Mouse (Mus musculus) liver, embryonic 14.5 days (tissue): ENCODE data around the gene Ube2t.

Source experiments
- CTCF ChIP-seq: IDR thresholded peaks from 2 replicates; pipeline ENCODE4 v1.5.1; 2016; ENCODE audit warnings: antibody characterized with exemption, low read depth, control low read depth
- EP300 ChIP-seq: IDR thresholded peaks from 2 replicates; pipeline ENCODE4 v1.6.1; 2016; ENCODE audit warnings: antibody characterized with exemption, low read depth

- TF ChIP-seq EP300 = no peak
- no peak for TF ChIP-seq CTCF
Measured at GRCm38 (mm10) chr1:134932431-134932830, 29.9 kb upstream of the Ube2t start.
